Mouse (Mus musculus) limb, embryonic 12.5 days (tissue): ENCODE measurements at regions not wholly inside any gene's neighbourhood (a gene's known extent, or its start where the extent isn't known, plus 50 kb on each side); places are given as distances from the start of the nearest gene placed in this dataset.

Experiments used
- ATAC-seq: fragments of 200-750 bp; cut with Nextera tagmentation; 2 replicates; pipeline ENCODE4 v1.8.0; 2017; ENCODE audit warnings: low read depth, moderate TSS enrichment; ENCODE audit not compliant: insufficient number of reproducible peaks, insufficient read depth, low FRiP score, low TSS enrichment
- H3K27ac ChIP-seq: fragments of 300-500 bp; sonication (generic); 2 replicates; pipeline ENCODE4 v1.5.1; 2016; ENCODE audit warnings: mild to moderate bottlenecking, moderate library complexity
- H3K27me3 ChIP-seq: fragments of 300-500 bp; sonication (generic); 2 replicates; pipeline ENCODE4 v1.6.1; 2016; ENCODE audit warnings: mild to moderate bottlenecking, moderate library complexity
- H3K36me3 ChIP-seq: fragments of 300-500 bp; sonication (generic); 2 replicates; pipeline ENCODE4 v1.6.1; 2016; ENCODE audit warnings: mild to moderate bottlenecking, moderate library complexity
- H3K4me1 ChIP-seq: fragments of 300-500 bp; sonication (generic); replicated peaks from 2 replicates; pipeline ENCODE4 v1.6.1; 2016
- H3K4me2 ChIP-seq: fragments of 300-500 bp; sonication (generic); 2 replicates; pipeline ENCODE4 v1.6.1; 2016; ENCODE audit warnings: mild to moderate bottlenecking, moderate library complexity
- H3K4me3 ChIP-seq: fragments of 300-500 bp; sonication (generic); replicated peaks from 2 replicates; pipeline ENCODE4 v1.5.1; 2016; ENCODE audit warnings: mild to moderate bottlenecking
- H3K9ac ChIP-seq: fragments of 300-500 bp; sonication (generic); replicated peaks from 2 replicates; pipeline ENCODE4 v1.6.1; 2016; ENCODE audit warnings: mild to moderate bottlenecking, moderate library complexity
- H3K9me3 ChIP-seq: fragments of 300-500 bp; sonication (generic); 2 replicates; pipeline ENCODE4 v1.6.1; 2016; ENCODE audit warnings: mild to moderate bottlenecking, moderate library complexity
- WGBS: fragments of 180-500 bp; shearing (Covaris S2); methylation state at CpG from one replicate; pipeline ENCODE4 v1.1.7; 2016; 5-methylcytosine and 5-hydroxymethylcytosine counted together

- H3K9ac ChIP-seq: no peak overlapping the region
- no peak overlapping the region for H3K27ac ChIP-seq
- no peak overlapping the region for H3K4me2 ChIP-seq
- peaks cover 48% of the 10 kb centered on the region for H3K27me3 ChIP-seq
- peaks cover 34% of the 10 kb centered on the region for H3K4me1 ChIP-seq
- H3K4me3 ChIP-seq: no peak overlapping the region
- H3K9me3 ChIP-seq: no peaks in the 10 kb centered on the region
- 58% methylated on average over 6 of the region's 6 CpGs for WGBS
- no peak for ATAC-seq
- H3K36me3 ChIP-seq: no peaks in the 10 kb centered on the region
Observed at GRCm38 (mm10) chr7:73306296-73306695, 69.0 kb upstream of the Rgma start.

DNA sequence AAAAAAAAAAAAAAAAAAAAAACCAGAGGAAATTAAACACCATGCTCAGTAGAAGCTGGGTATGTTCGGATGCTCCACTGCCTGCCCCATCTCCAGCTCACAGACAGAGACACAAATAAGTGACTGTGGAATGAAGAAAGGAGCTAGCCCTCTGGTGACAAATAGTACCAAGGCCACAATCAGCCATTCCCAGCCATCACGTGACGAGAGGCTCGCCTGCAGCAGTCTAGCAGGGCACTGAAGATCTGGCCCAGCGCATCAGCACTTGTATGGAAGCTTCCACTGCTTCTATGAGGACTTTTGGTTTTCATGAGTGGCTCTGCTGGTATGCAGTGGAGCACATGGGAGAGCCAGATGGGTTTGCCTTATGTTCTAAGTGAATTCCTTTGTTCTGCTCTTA is 68.6 kb upstream of the Rgma start:
- Histone ChIP-seq H3K4me2 (no peak overlapping the region), H3K4me1 (peaks cover 34% of the 10 kb centered on the region), H3K9ac (no peak overlapping the region), H3K4me3 (no peak overlapping the region), H3K27me3 (peaks cover 47% of the 10 kb centered on the region), H3K36me3 (no peaks in the 10 kb centered on the region), H3K9me3 (no peaks in the 10 kb centered on the region), H3K27ac (no peak overlapping the region)
- no peak for ATAC-seq
- WGBS: 51% methylated on average over 5 of the region's 5 CpGs

DNA sequence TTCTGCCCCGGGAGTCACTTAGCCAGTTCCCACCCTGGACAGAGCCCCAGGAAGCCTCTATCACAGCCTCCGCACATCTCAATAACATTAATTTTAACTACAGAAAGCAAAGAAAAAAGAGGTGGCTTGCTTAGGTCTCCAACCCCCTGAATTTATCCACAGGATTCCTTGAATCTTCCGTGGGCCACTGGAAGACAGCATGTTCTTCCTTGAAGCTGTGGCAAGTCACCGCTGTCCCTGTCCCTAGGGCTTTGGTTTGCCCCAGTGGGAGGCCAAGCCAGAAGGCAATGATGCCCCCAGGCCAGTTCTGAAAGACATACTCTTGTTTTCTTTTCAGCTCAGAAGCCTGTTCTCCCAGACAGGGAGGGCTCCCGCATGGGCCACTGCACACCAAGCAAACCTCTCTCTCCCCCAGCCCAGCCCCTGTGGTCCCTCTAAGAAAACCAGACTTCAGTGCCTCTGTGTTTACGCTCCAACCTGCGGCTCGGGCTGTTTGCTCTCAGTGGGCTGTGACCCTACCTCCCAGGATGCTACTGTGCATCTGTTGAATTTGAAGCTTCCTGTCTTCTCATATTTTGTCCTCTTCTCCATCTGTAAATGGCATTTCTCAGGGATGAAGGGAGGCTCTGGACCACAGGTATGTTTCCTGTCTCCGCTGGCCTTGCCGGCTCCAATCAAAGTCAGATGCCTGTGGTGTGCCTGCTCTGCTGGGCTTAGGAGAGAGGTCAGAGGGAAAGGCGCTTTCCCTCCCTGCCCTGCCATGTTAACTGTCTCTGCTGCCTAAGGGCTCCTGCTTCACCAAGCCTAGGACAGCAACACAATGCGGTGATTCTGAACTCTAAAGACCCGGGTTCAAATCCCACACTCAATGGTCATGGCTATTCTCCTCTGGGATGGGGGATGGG is 67.5 kb upstream of the Rgma start:
- Histone ChIP-seq H3K27ac (no peak overlapping the region), H3K4me2 (no peak overlapping the region), H3K27me3 (peaks cover 42% of the 10 kb centered on the region), H3K4me3 (no peak overlapping the region), H3K9me3 (no peaks in the 10 kb centered on the region), H3K9ac (no peak overlapping the region), H3K4me1 (peaks cover 34% of the 10 kb centered on the region), H3K36me3 (no peaks in the 10 kb centered on the region)
- WGBS: 38% methylated on average over 13 of the region's 13 CpGs
- no peak for ATAC-seq

GRCm38 (mm10) chr7:73308981-73309380 is 66.3 kb upstream of the Rgma start:
- no peak overlapping the region for H3K4me3 ChIP-seq
- no peak overlapping the region for H3K27ac ChIP-seq
- ATAC-seq: no peak
- no peak overlapping the region for H3K4me2 ChIP-seq
- no peaks in the 10 kb centered on the region for H3K9me3 ChIP-seq
- peaks cover 36% of the 10 kb centered on the region for H3K27me3 ChIP-seq
- H3K4me1 ChIP-seq: peaks cover 31% of the 10 kb centered on the region
- no peak overlapping the region for H3K9ac ChIP-seq
- 63% methylated on average over 7 of the region's 7 CpGs for WGBS
- H3K36me3 ChIP-seq: no peaks in the 10 kb centered on the region

DNA sequence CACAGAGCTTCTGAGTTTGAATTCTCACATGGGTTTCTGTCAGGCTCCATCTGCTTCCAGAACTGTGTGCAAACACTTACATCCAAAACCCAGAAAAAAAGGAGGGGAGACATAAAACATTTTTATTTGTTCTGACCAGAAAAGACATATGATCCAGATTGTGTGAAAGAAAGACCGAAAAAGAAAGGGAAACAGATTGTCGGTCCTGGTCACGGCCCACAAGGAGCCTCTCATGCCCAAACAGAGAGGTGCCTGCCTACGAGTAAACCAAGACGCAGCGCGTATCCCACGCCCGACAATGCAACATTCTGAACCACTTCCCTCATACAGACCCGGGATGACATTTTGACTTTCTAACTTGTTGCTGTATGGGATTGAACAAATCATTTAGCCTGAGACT is 65.3 kb upstream of the Rgma start:
- H3K9ac ChIP-seq: no peak overlapping the region
- no peaks in the 10 kb centered on the region for H3K36me3 ChIP-seq
- ATAC-seq: no peak
- no peak overlapping the region for H3K27ac ChIP-seq
- H3K27me3 ChIP-seq: peaks cover 28% of the 10 kb centered on the region
- H3K4me3 ChIP-seq: no peak overlapping the region
- 91% methylated on average over 10 of the region's 10 CpGs for WGBS
- H3K9me3 ChIP-seq: no peaks in the 10 kb centered on the region
- H3K4me2 ChIP-seq: no peak overlapping the region
- peaks cover 30% of the 10 kb centered on the region for H3K4me1 ChIP-seq

DNA sequence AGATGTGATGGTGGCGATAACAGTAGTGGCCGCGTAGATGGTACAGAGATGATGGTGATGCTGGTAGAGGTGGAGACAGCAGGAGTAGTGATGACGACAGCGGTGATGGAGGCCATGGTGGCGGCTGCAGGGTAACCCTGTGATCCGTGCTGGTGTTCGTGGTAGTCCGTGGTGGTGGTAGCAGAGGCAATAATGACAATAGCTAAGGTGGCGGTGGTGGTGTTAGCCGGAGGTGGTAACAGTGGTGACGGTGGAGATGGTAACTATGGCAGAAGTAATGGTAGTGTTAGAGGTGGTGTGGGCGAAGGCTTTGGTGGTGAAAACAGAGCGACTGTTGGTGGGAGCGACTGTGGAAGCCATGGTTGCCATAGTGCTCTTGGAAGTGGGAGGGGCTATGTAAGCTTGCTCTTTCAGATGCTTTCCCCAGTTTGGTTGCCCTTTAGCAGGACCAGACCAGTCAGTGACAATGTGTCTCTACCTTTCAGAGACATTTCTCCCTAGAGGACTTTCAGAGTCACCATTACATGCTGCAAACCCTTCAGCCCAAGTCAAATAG is 64.7 kb upstream of the Rgma start:
- no peak for ATAC-seq
- WGBS: 94% methylated on average over 15 of the region's 15 CpGs
- no peaks in the 10 kb centered on the region for H3K36me3 ChIP-seq

DNA sequence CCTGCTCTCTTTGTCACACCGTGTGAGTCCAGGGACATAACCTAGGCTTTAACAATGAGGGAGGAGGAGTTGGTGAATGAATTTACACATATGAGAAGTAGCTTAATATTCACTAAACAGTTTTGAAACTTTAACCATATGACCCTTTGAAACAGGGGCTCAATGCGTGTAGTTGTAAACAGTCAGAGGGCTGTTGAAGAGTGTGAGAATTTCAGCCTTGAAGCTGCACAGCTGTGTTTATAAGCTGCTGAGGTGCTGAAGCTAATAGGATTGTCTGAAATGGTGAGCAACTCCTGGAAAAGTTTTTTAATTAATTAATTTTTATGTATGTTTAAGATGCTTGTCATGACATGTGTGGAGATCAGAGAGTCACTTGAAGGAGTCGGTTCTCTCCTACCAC is 59.8 kb upstream of the Rgma start:
- 58% methylated on average over 3 of the region's 3 CpGs for WGBS
- no peak for ATAC-seq

More for the DNA sequence above, 64.7 kb upstream of the Rgma start:
- peaks cover 29% of the 10 kb centered on the region for H3K4me1 ChIP-seq
- no peak overlapping the region for H3K9ac ChIP-seq
- no peaks in the 10 kb centered on the region for H3K9me3 ChIP-seq
- H3K4me2 ChIP-seq: no peak overlapping the region
- no peak overlapping the region for H3K4me3 ChIP-seq
- peaks cover 27% of the 10 kb centered on the region for H3K27me3 ChIP-seq
- no peak overlapping the region for H3K27ac ChIP-seq

GRCm38 (mm10) chr7:73317574-73317973 is 57.7 kb upstream of the Rgma start:
- Histone ChIP-seq H3K27ac (no peak overlapping the region), H3K4me1 (peaks cover 25% of the 10 kb centered on the region), H3K4me2 (no peak overlapping the region), H3K27me3 (peaks cover 28% of the 10 kb centered on the region), H3K4me3 (no peak overlapping the region), H3K9me3 (no peaks in the 10 kb centered on the region), H3K36me3 (no peaks in the 10 kb centered on the region), H3K9ac (no peak overlapping the region)
- WGBS: 91% methylated on average over 4 of the region's 4 CpGs
- no peak for ATAC-seq

More for the DNA sequence above, 59.8 kb upstream of the Rgma start:
- Histone ChIP-seq H3K4me2 (no peak overlapping the region), H3K9me3 (no peaks in the 10 kb centered on the region), H3K9ac (no peak overlapping the region), H3K36me3 (no peaks in the 10 kb centered on the region), H3K27me3 (peaks cover 21% of the 10 kb centered on the region), H3K4me1 (peaks cover 19% of the 10 kb centered on the region), H3K27ac (no peak overlapping the region), H3K4me3 (no peak overlapping the region)

DNA sequence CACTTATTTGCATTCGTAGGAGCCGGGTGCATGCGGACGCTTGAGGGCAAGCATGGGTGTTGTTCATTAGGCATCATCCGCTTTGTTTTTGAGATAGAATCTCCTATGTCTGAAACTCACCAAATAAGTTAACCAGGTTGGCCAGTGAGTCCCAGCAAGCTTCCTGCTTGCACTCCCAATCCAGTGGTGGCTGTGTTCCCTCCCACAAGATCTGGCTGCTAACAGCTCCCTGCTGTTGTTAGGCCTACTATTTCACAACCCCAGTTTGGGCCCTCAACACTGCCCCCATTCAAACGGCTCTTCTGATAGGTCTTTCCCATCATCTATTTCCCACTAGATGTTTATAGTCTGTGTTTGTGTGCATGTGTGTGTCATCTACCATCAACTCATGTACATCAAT is 56.3 kb upstream of the Rgma start:
- no peak for ATAC-seq
- no peak overlapping the region for H3K4me3 ChIP-seq
- WGBS: 92% methylated on average over 6 of the region's 6 CpGs
- H3K36me3 ChIP-seq: no peaks in the 10 kb centered on the region
- H3K9ac ChIP-seq: no peak overlapping the region
- no peaks in the 10 kb centered on the region for H3K9me3 ChIP-seq
- no peak overlapping the region for H3K4me2 ChIP-seq
- no peak overlapping the region for H3K27ac ChIP-seq
- peaks cover 36% of the 10 kb centered on the region for H3K27me3 ChIP-seq
- peaks cover 25% of the 10 kb centered on the region for H3K4me1 ChIP-seq

- ATAC-seq: no peak
- Histone ChIP-seq H3K9ac (no peak overlapping the region), H3K4me1 (peaks cover 21% of the 10 kb centered on the region), H3K27me3 (peaks cover 36% of the 10 kb centered on the region), H3K9me3 (0 out of 2 replicates have a peak, but pooled peaks cover 7% of the 10 kb centered on the region), H3K36me3 (no peaks in the 10 kb centered on the region), H3K4me3 (no peak overlapping the region), H3K27ac (no peak overlapping the region), H3K4me2 (peak overlapping the region; percentile 9; the same call in 1 of the 2 replicates)
- WGBS: 51% methylated on average over 7 of the region's 7 CpGs
Observed at GRCm38 (mm10) chr7:73319994-73320393, 55.3 kb upstream of the Rgma start.

DNA sequence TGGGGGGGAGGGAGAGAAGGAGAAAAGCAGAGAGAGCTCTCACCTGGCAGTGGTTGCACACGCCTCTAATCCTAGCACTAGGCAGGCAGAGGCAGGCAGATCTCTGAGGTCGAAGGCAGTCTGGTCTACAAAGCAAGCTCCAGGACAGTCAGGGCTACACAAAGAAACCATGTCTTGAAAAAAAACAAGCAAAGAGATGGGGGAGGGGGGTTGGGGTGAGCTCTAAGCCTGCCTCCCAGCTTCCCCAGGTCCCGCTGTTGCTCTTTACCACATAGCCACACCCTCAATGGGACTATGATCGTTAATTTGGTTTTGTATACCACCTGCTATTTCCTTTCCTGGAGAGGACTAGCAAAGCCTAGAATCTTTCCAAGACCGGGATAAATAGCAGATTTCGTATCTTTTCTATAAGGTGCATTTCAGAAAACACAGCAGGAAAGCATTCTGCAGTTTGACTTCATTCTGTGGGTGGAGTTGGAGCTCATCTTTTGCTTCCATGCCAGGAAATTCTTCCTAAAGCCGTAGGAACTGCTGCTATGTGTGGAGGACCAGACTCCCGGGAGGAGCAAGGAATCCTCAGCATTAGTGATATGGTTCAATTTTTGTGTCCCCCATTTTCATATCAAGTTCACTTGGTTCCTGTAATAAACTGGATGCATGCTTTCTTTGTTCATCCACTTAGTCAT is 52.7 kb upstream of the Rgma start:
- Histone ChIP-seq H3K27ac (no peak overlapping the region), H3K4me1 (peaks cover 28% of the 10 kb centered on the region), H3K36me3 (no peaks in the 10 kb centered on the region), H3K4me3 (no peak overlapping the region), H3K4me2 (no peak overlapping the region), H3K9me3 (0 out of 2 replicates have a peak, but pooled peaks cover 7% of the 10 kb centered on the region), H3K27me3 (peaks cover 27% of the 10 kb centered on the region), H3K9ac (no peak overlapping the region)
- WGBS: 87% methylated on average over 8 of the region's 8 CpGs
- ATAC-seq: no peak
